Mouse (Mus musculus) heart, postnatal 0 days (tissue): ENCODE measurements at regions not wholly inside any gene's neighbourhood (a gene's known extent, or its start where the extent isn't known, plus 50 kb on each side); places are given as distances from the start of the nearest gene placed in this dataset.

ENCODE experiments used
- CTCF ChIP-seq: IDR thresholded peaks from 2 replicates; pipeline ENCODE4 v1.5.1; 2016; ENCODE audit warnings: antibody characterized with exemption, control low read depth, low read depth
- EP300 ChIP-seq: IDR thresholded peaks from 2 replicates; pipeline ENCODE4 v1.6.1; 2016; ENCODE audit warnings: antibody characterized with exemption, low read depth

DNA sequence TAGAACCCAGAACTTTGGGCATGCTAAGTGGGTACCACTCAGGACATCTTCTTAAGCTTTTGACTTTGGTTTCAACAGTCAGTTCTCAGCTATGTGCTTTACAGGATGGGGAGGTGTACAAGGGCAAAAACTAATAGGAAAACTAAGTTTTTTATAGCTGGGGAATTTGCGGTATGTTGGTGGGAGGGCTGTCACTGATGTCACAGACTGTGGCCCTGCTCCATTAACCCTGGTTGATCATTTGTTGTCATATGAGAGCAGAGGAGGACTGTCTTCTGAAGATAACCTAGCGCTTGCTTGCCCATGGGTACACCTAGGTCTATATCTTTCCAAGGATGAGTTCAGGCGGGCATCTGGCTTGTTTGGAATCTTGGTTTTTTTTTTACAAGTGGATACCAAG lies 59.7 kb upstream of the Arhgap29 start:
- no peak for TF ChIP-seq CTCF
- TF ChIP-seq EP300 = no peak
